Mouse (Mus musculus) heart, adult 18-20 months (tissue): ENCODE results near the gene Cacna1d. TPM values are rescaled to one million over a fixed set of nuclear protein-coding genes. Genes with fewer than 3 reads are reported as not detected.
A peak's percentile ranks its signal among the peaks of the same experiment; 100 is the strongest.

Experiments
- DNase-seq, 2 experiments: peaks; one replicate each; pipeline ENCODE4 v3.0.0; 2021 to 2022; ENCODE audit warnings: mixed read lengths in 1 of 2
- total RNA-seq, 2 experiments: library from RNA; stranded (reverse); gene quantifications; 2 replicates each; pipeline ENCODE4 v1.2.3; 2021

The Cacna1d gene
- total RNA-seq, 2 experiments from 2014 or later = 1.7 to 2.0 TPM

- no peak for DNase-seq
Observed at GRCm38 (mm10) chr14:30367074-30367473, 124.2 kb downstream of the Cacna1d start.

- no peak for DNase-seq
Observed at GRCm38 (mm10) chr14:30365866-30366265, 125.4 kb downstream of the Cacna1d start.

GRCm38 (mm10) chr14:30363487-30364167 is 127.6 kb downstream of the Cacna1d start:
- DNase-seq = no peak

- DNase-seq = peak in 1 of 2 experiments; percentile 22
Observed at GRCm38 (mm10) chr14:30362370-30362769, 128.9 kb downstream of the Cacna1d start.

GRCm38 (mm10) chr14:30360478-30360877 is 130.8 kb downstream of the Cacna1d start:
- no peak for DNase-seq

- DNase-seq = no peak
Observed at GRCm38 (mm10) chr14:30360004-30360403, 131.3 kb downstream of the Cacna1d start.

- DNase-seq = no peak
Observed at GRCm38 (mm10) chr14:30358028-30358427, 133.2 kb downstream of the Cacna1d start.

- DNase-seq = no peak
Observed at GRCm38 (mm10) chr14:30356456-30356855, 134.8 kb downstream of the Cacna1d start.

GRCm38 (mm10) chr14:30354761-30355160 is 136.5 kb downstream of the Cacna1d start:
- no peak for DNase-seq

GRCm38 (mm10) chr14:30354127-30354463 is 137.2 kb downstream of the Cacna1d start:
- DNase-seq = peak in 1 of 2 experiments; percentile 8

GRCm38 (mm10) chr14:30353291-30354126 is 137.7 kb downstream of the Cacna1d start:
- peak; percentile 11 to 15 for DNase-seq

- no peak for DNase-seq
Observed at GRCm38 (mm10) chr14:30352951-30353270, 138.3 kb downstream of the Cacna1d start.

GRCm38 (mm10) chr14:30352061-30352950 is 138.9 kb downstream of the Cacna1d start:
- peak; percentile 3 to 19 for DNase-seq

- DNase-seq = no peak
Observed at GRCm38 (mm10) chr14:30350285-30350684, 141.0 kb downstream of the Cacna1d start.

GRCm38 (mm10) chr14:30344948-30345865 is 146.0 kb downstream of the Cacna1d start:
- DNase-seq = no peak

- DNase-seq = no peak
Observed at GRCm38 (mm10) chr14:30343740-30344139, 147.5 kb downstream of the Cacna1d start.

GRCm38 (mm10) chr14:30341825-30342590 is 149.2 kb downstream of the Cacna1d start:
- no peak for DNase-seq

- DNase-seq = no peak
Observed at GRCm38 (mm10) chr14:30340140-30340539, 151.1 kb downstream of the Cacna1d start.

- DNase-seq = no peak
Observed at GRCm38 (mm10) chr14:30331856-30332255, 159.4 kb downstream of the Cacna1d start.

- peak in 1 of 2 experiments; percentile 14 for DNase-seq
Observed at GRCm38 (mm10) chr14:30330416-30331181, 160.7 kb downstream of the Cacna1d start.
